Mouse (Mus musculus): ENCODE data around the gene Tmem14c. TPM values are rescaled to one million over a fixed set of nuclear protein-coding genes. Genes with fewer than 3 reads are reported as not detected.

The Tmem14c gene
- 198 and 200 TPM in 2 replicates for polyA plus RNA-seq (2014; fragmentation: Nextera tagmentation; extraction: Ambion mirVana)

GRCm38 (mm10) chr13:41015829-41016634 lies at the start of gene Tmem14c:
Gene Tmem14c (plus strand): TSS chr13:41016292.
- peaks cover 17% of the 10 kb centered on the region for H3K36me3 ChIP-seq (ENCODE audit: control insufficient read depth, insufficient read depth, low read length)
- ATAC-seq (ENCODE audit: low FRiP score), result peak; percentile 99
- under 1% methylated on average over 43 of the region's 43 CpGs for WGBS
- no peaks in the 10 kb centered on the region for H3K27me3 ChIP-seq (ENCODE audit: control insufficient read depth, insufficient read depth, low read length)
- H3K4me1 ChIP-seq (ENCODE audit: control insufficient read depth, insufficient read depth, low read length), result peaks cover 10% of the 10 kb centered on the region
- peak within 1 kb of the TSS; percentile 84 for H3K9ac ChIP-seq (ENCODE audit: low read length)
- peak within 1 kb of the TSS; percentile 61 for H3K4me3 ChIP-seq (ENCODE audit: low read depth, low read length)
- peak; percentile 98 for DNase-seq (ENCODE audit: low spot score, missing footprints)
- H3K9me3 ChIP-seq (ENCODE audit: control insufficient read depth, low read length), result no peaks in the 10 kb centered on the region
- peak within 1 kb of the TSS; percentile 46 for H3K27ac ChIP-seq (ENCODE audit: low read depth, low read length)
- H3K4me2 ChIP-seq, result peak within 1 kb of the TSS; percentile 76

- DNase-seq (ENCODE audit: low spot score, missing footprints) (no peak), ATAC-seq (ENCODE audit: low FRiP score) (no peak)
- Histone ChIP-seq H3K36me3 (ENCODE audit: control insufficient read depth, insufficient read depth, low read length) (no peaks in the 10 kb centered on the region), H3K27me3 (ENCODE audit: control insufficient read depth, insufficient read depth, low read length) (no peaks in the 10 kb centered on the region), H3K4me1 (ENCODE audit: control insufficient read depth, insufficient read depth, low read length) (no peaks in the 10 kb centered on the region), H3K4me2 (no peak overlapping the region), H3K9ac (ENCODE audit: low read length) (no peak overlapping the region), H3K9me3 (ENCODE audit: control insufficient read depth, low read length) (no peaks in the 10 kb centered on the region), H3K4me3 (ENCODE audit: low read depth, low read length) (no peak overlapping the region), H3K27ac (ENCODE audit: low read depth, low read length) (no peak overlapping the region)
- 90% methylated on average over 10 of the region's 10 CpGs for WGBS
These were observed 48.5 kb upstream of the Tmem14c start for GRCm38 (mm10) chr13:40967609-40968008.

- H3K27me3 ChIP-seq (ENCODE audit: control insufficient read depth, insufficient read depth, low read length), result no peaks in the 10 kb centered on the region
- H3K27ac ChIP-seq (ENCODE audit: low read depth, low read length), result no peak overlapping the region
- H3K4me2 ChIP-seq, result no peak overlapping the region
- no peaks in the 10 kb centered on the region for H3K4me1 ChIP-seq (ENCODE audit: control insufficient read depth, insufficient read depth, low read length)
- H3K4me3 ChIP-seq (ENCODE audit: low read depth, low read length), result no peak overlapping the region
- 77% methylated on average over 5 of the region's 5 CpGs for WGBS
- no peaks in the 10 kb centered on the region for H3K9me3 ChIP-seq (ENCODE audit: control insufficient read depth, low read length)
- no peak overlapping the region for H3K9ac ChIP-seq (ENCODE audit: low read length)
- no peak for ATAC-seq (ENCODE audit: low FRiP score)
- no peak for DNase-seq (ENCODE audit: low spot score, missing footprints)
- H3K36me3 ChIP-seq (ENCODE audit: control insufficient read depth, insufficient read depth, low read length), result no peaks in the 10 kb centered on the region
These were observed 47.5 kb upstream of the Tmem14c start for GRCm38 (mm10) chr13:40968564-40968963.

- no peak overlapping the region for H3K9ac ChIP-seq (ENCODE audit: low read length)
- H3K4me3 ChIP-seq (ENCODE audit: low read depth, low read length), result no peak overlapping the region
- no peaks in the 10 kb centered on the region for H3K9me3 ChIP-seq (ENCODE audit: control insufficient read depth, low read length)
- 87% methylated on average over 4 of the region's 4 CpGs for WGBS
- H3K27ac ChIP-seq (ENCODE audit: low read depth, low read length), result no peak overlapping the region
- no peaks in the 10 kb centered on the region for H3K27me3 ChIP-seq (ENCODE audit: control insufficient read depth, insufficient read depth, low read length)
- no peaks in the 10 kb centered on the region for H3K4me1 ChIP-seq (ENCODE audit: control insufficient read depth, insufficient read depth, low read length)
- no peak for DNase-seq (ENCODE audit: low spot score, missing footprints)
- H3K4me2 ChIP-seq, result no peak overlapping the region
- H3K36me3 ChIP-seq (ENCODE audit: control insufficient read depth, insufficient read depth, low read length), result no peaks in the 10 kb centered on the region
- ATAC-seq (ENCODE audit: low FRiP score), result no peak
These were observed 46.2 kb upstream of the Tmem14c start for GRCm38 (mm10) chr13:40969761-40970390.

GRCm38 (mm10) chr13:40971261-40971660 lies 44.8 kb upstream of the Tmem14c start:
- no peak for ATAC-seq (ENCODE audit: low FRiP score)
- H3K27ac ChIP-seq (ENCODE audit: low read depth, low read length), result no peak overlapping the region
- no peak overlapping the region for H3K4me2 ChIP-seq
- H3K9me3 ChIP-seq (ENCODE audit: control insufficient read depth, low read length), result no peaks in the 10 kb centered on the region
- 91% methylated on average over 5 of the region's 5 CpGs for WGBS
- no peaks in the 10 kb centered on the region for H3K4me1 ChIP-seq (ENCODE audit: control insufficient read depth, insufficient read depth, low read length)
- no peak overlapping the region for H3K4me3 ChIP-seq (ENCODE audit: low read depth, low read length)
- no peak for DNase-seq (ENCODE audit: low spot score, missing footprints)
- no peak overlapping the region for H3K9ac ChIP-seq (ENCODE audit: low read length)
- H3K36me3 ChIP-seq (ENCODE audit: control insufficient read depth, insufficient read depth, low read length), result no peaks in the 10 kb centered on the region
- H3K27me3 ChIP-seq (ENCODE audit: control insufficient read depth, insufficient read depth, low read length), result no peaks in the 10 kb centered on the region

- no peak overlapping the region for H3K4me2 ChIP-seq
- DNase-seq (ENCODE audit: low spot score, missing footprints), result no peak
These were observed 44.3 kb upstream of the Tmem14c start for GRCm38 (mm10) chr13:40971831-40972230.

GRCm38 (mm10) chr13:40972976-40973375 lies 43.1 kb upstream of the Tmem14c start:
- H3K4me3 ChIP-seq (ENCODE audit: low read depth, low read length), result no peak overlapping the region
- no peaks in the 10 kb centered on the region for H3K36me3 ChIP-seq (ENCODE audit: control insufficient read depth, insufficient read depth, low read length)
- no peaks in the 10 kb centered on the region for H3K4me1 ChIP-seq (ENCODE audit: control insufficient read depth, insufficient read depth, low read length)
- H3K27me3 ChIP-seq (ENCODE audit: control insufficient read depth, insufficient read depth, low read length), result no peaks in the 10 kb centered on the region
- ATAC-seq (ENCODE audit: low FRiP score), result no peak
- H3K27ac ChIP-seq (ENCODE audit: low read depth, low read length), result no peak overlapping the region
- H3K9ac ChIP-seq (ENCODE audit: low read length), result no peak overlapping the region
- H3K4me2 ChIP-seq, result no peak overlapping the region
- no peaks in the 10 kb centered on the region for H3K9me3 ChIP-seq (ENCODE audit: control insufficient read depth, low read length)
- DNase-seq (ENCODE audit: low spot score, missing footprints), result no peak
- 83% methylated on average over 5 of the region's 5 CpGs for WGBS

More at GRCm38 (mm10) chr13:40971831-40972230, 44.3 kb upstream of the Tmem14c start:
- H3K9ac ChIP-seq (ENCODE audit: low read length), result no peak overlapping the region
- H3K27me3 ChIP-seq (ENCODE audit: control insufficient read depth, insufficient read depth, low read length), result no peaks in the 10 kb centered on the region
- no peak overlapping the region for H3K27ac ChIP-seq (ENCODE audit: low read depth, low read length)
- H3K9me3 ChIP-seq (ENCODE audit: control insufficient read depth, low read length), result no peaks in the 10 kb centered on the region
- no peaks in the 10 kb centered on the region for H3K36me3 ChIP-seq (ENCODE audit: control insufficient read depth, insufficient read depth, low read length)
- no peaks in the 10 kb centered on the region for H3K4me1 ChIP-seq (ENCODE audit: control insufficient read depth, insufficient read depth, low read length)
- 84% methylated on average over 2 of the region's 2 CpGs for WGBS
- ATAC-seq (ENCODE audit: low FRiP score), result no peak
- H3K4me3 ChIP-seq (ENCODE audit: low read depth, low read length), result no peak overlapping the region

- 11% methylated on average over 7 of the region's 7 CpGs for WGBS
- Histone ChIP-seq H3K27ac (ENCODE audit: low read depth, low read length) (no peak overlapping the region), H3K9me3 (ENCODE audit: control insufficient read depth, low read length) (no peaks in the 10 kb centered on the region)
These were observed 38.5 kb upstream of the Tmem14c start for GRCm38 (mm10) chr13:40977609-40978008.

GRCm38 (mm10) chr13:40978652-40979051 lies 37.4 kb upstream of the Tmem14c start:
- Histone ChIP-seq H3K9me3 (ENCODE audit: control insufficient read depth, low read length) (no peaks in the 10 kb centered on the region), H3K27me3 (ENCODE audit: control insufficient read depth, insufficient read depth, low read length) (no peaks in the 10 kb centered on the region), H3K4me3 (ENCODE audit: low read depth, low read length) (no peak overlapping the region), H3K27ac (ENCODE audit: low read depth, low read length) (no peak overlapping the region), H3K4me1 (ENCODE audit: control insufficient read depth, insufficient read depth, low read length) (no peaks in the 10 kb centered on the region), H3K4me2 (no peak overlapping the region), H3K9ac (ENCODE audit: low read length) (no peak overlapping the region), H3K36me3 (ENCODE audit: control insufficient read depth, insufficient read depth, low read length) (no peaks in the 10 kb centered on the region)
- ATAC-seq (ENCODE audit: low FRiP score), result no peak
- 79% methylated on average over 4 of the region's 4 CpGs for WGBS
- DNase-seq (ENCODE audit: low spot score, missing footprints), result no peak

More at GRCm38 (mm10) chr13:40977609-40978008, 38.5 kb upstream of the Tmem14c start:
- Histone ChIP-seq H3K27me3 (ENCODE audit: control insufficient read depth, insufficient read depth, low read length) (no peaks in the 10 kb centered on the region), H3K36me3 (ENCODE audit: control insufficient read depth, insufficient read depth, low read length) (no peaks in the 10 kb centered on the region), H3K4me3 (ENCODE audit: low read depth, low read length) (no peak overlapping the region), H3K4me1 (ENCODE audit: control insufficient read depth, insufficient read depth, low read length) (no peaks in the 10 kb centered on the region), H3K9ac (ENCODE audit: low read length) (no peak overlapping the region), H3K4me2 (no peak overlapping the region)
- 0 out of 2 replicates have a peak, but pooled peaks have one; percentile 30 for ATAC-seq (ENCODE audit: low FRiP score)
- DNase-seq (ENCODE audit: low spot score, missing footprints), result peak; percentile 92
